Mouse (Mus musculus): ENCODE results near the gene Hmga1b. TPM values are rescaled to one million over a fixed set of nuclear protein-coding genes. Genes with fewer than 3 reads are reported as not detected.

Gene Hmga1b
- polyA plus RNA-seq, 1 experiment = 20.5 TPM

DNA sequence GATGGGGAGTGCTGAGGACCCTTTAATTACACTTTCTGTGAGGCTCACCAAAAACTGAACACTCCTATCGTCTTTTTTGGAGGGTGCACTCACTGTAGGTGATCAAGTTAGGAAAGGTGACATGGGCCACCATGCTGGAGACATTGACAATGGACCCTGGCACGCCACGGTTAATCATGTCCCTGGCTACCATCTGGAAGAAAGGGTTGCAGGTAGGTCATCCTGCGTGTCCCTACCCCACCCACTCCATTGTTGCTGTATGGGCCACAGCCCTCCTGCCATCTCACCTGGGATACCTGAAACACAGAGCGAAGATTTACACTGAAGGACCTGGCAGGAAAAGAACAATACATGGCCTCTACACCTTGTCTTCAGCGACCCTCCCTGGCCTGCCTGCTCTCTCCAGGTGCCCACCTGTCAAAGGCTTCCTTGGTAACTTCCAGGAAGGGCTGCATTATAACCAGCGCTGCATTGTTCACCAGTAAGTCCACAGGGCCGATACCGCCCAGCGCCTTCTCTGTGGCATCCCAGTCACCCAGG lies 32.2 kb upstream of the Hmga1b start:
- peaks cover 22% of the 10 kb centered on the region for H3K27me3 ChIP-seq (ENCODE audit: control insufficient read depth)
- peaks cover 3% of the 10 kb centered on the region for H3K9me3 ChIP-seq (ENCODE audit: control insufficient read depth, low read length)
- TF ChIP-seq TAL1 (IDR thresholded peaks at IDR 0.05; ENCODE audit: low read length) = no peak
- TF ChIP-seq GATA1 (IDR thresholded peaks at IDR 0.05; ENCODE audit: low read length) = no peak
- no peaks in the 10 kb centered on the region for H3K36me3 ChIP-seq (ENCODE audit: control insufficient read depth)
- H3K4me1 ChIP-seq (ENCODE audit: control insufficient read depth) = peaks cover 18% of the 10 kb centered on the region
- no peak overlapping the region for H3K4me3 ChIP-seq (replicated peaks)

DNA sequence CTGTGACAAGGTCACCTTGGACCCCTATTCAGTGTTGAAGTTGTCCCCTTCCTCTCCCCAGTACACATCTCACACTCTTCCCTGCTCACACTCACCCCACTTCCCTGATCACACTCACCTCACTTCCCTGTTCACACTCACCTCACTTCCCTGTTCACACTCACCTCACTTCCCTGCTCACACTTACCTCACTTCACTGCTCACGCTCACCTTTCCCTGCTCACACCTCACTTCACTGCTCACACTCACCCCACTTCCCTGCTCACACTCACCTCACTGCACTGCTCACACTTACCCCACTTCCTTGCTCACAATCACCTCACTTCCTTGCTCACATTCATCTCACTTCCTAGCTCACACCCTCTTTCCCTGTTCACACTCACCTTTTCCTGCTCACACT lies 31.2 kb upstream of the Hmga1b start:
- Histone ChIP-seq H3K27me3 (ENCODE audit: control insufficient read depth) (peaks cover 22% of the 10 kb centered on the region), H3K36me3 (ENCODE audit: control insufficient read depth) (no peaks in the 10 kb centered on the region), H3K4me3 (replicated peaks) (no peak overlapping the region), H3K9me3 (ENCODE audit: control insufficient read depth, low read length) (peaks cover 3% of the 10 kb centered on the region), H3K4me1 (ENCODE audit: control insufficient read depth) (peaks cover 14% of the 10 kb centered on the region)
- TF ChIP-seq GATA1 (IDR thresholded peaks at IDR 0.05; ENCODE audit: low read length) (no peak), TAL1 (IDR thresholded peaks at IDR 0.05; ENCODE audit: low read length) (no peak)

DNA sequence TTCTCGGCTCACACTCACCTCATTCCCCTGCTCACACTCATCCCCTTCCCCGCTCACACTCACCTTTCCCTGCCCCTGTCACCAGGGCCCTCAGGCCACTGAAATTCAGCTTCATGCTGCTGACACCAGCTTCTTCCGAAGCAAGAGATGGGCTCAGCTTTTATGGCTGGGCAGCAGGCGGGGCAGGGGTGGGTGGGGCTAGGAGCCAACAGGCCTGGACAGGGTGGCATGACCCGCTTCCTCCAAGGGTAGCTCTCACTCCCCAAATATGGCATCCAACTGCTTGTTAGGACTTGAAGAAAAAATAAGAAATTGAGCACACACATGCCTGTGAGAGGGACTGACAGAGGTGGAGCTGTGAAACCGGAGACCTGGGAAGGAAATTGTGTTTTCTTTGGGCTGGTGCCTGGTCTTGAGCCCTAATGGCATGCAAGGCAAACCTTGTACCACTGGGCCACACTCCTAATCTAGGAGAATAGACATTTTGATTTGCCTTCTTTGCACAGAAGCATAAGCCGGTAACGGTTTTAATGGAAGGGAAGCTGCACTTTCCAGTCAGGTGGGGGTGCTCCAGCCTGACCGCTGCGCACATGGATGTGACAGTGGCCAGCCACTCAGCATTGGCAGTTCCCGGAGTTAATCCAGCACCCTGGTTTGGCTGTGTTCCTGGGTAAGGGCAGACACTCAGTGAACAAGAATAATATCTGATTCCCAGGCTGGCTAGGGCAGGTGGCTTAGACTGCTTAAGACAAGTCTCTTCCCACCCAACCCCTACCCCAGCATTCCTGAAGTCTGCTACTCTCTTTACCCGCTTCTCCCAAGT lies 30.5 kb upstream of the Hmga1b start, which contains the start of gene Cbr2:
Cbr2 (minus strand) TSS at position 257 of the 823 bp plus-strand sequence.
- peaks cover 3% of the 10 kb centered on the region for H3K9me3 ChIP-seq (ENCODE audit: control insufficient read depth, low read length)
- no peak within 1 kb of the TSS for H3K4me3 ChIP-seq (replicated peaks)
- peaks cover 22% of the 10 kb centered on the region for H3K27me3 ChIP-seq (ENCODE audit: control insufficient read depth)
- TF ChIP-seq GATA1 (IDR thresholded peaks at IDR 0.05; ENCODE audit: low read length) (no peak), TAL1 (IDR thresholded peaks at IDR 0.05; ENCODE audit: low read length) (no peak)
- H3K36me3 ChIP-seq (ENCODE audit: control insufficient read depth) = no peaks in the 10 kb centered on the region
- H3K4me1 ChIP-seq (ENCODE audit: control insufficient read depth) = peaks cover 8% of the 10 kb centered on the region

- Histone ChIP-seq H3K4me1 (ENCODE audit: control insufficient read depth) (peaks cover 5% of the 10 kb centered on the region), H3K4me3 (replicated peaks) (no peak overlapping the region), H3K9me3 (ENCODE audit: control insufficient read depth, low read length) (peaks cover 3% of the 10 kb centered on the region), H3K36me3 (ENCODE audit: control insufficient read depth) (no peaks in the 10 kb centered on the region), H3K27me3 (ENCODE audit: control insufficient read depth) (peaks cover 22% of the 10 kb centered on the region)
- TF ChIP-seq GATA1 (IDR thresholded peaks at IDR 0.05; ENCODE audit: low read length) = no peak
- TF ChIP-seq TAL1 (IDR thresholded peaks at IDR 0.05; ENCODE audit: low read length) = no peak
These were observed 29.1 kb upstream of the Hmga1b start for GRCm38 (mm10) chr11:120733521-120733920.

- no peaks in the 10 kb centered on the region for H3K4me1 ChIP-seq (ENCODE audit: control insufficient read depth)
- TF ChIP-seq GATA1 (IDR thresholded peaks at IDR 0.05; ENCODE audit: low read length) (no peak), TAL1 (IDR thresholded peaks at IDR 0.05; ENCODE audit: low read length) (no peak)
- H3K27me3 ChIP-seq (ENCODE audit: control insufficient read depth) = peaks cover 12% of the 10 kb centered on the region
- peaks cover 2% of the 10 kb centered on the region for H3K9me3 ChIP-seq (ENCODE audit: control insufficient read depth, low read length)
- H3K4me3 ChIP-seq (replicated peaks) = no peak overlapping the region
- H3K36me3 ChIP-seq (ENCODE audit: control insufficient read depth) = no peaks in the 10 kb centered on the region
These were observed 26.2 kb upstream of the Hmga1b start for GRCm38 (mm10) chr11:120736424-120736823.

GRCm38 (mm10) chr11:120740981-120741380 lies 21.6 kb upstream of the Hmga1b start:
- Histone ChIP-seq H3K9me3 (ENCODE audit: control insufficient read depth, low read length) (no peaks in the 10 kb centered on the region; the same call in 1 of the 2 replicates), H3K27me3 (ENCODE audit: control insufficient read depth) (peaks cover 3% of the 10 kb centered on the region; the same call in 1 of the 2 replicates), H3K36me3 (ENCODE audit: control insufficient read depth) (no peaks in the 10 kb centered on the region), H3K4me1 (ENCODE audit: control insufficient read depth) (no peaks in the 10 kb centered on the region), H3K4me3 (replicated peaks) (no peak overlapping the region)
- TF ChIP-seq GATA1 (IDR thresholded peaks at IDR 0.05; ENCODE audit: low read length) (no peak), TAL1 (IDR thresholded peaks at IDR 0.05; ENCODE audit: low read length) (no peak)

GRCm38 (mm10) chr11:120744121-120744701 lies 18.4 kb upstream of the Hmga1b start:
- Histone ChIP-seq H3K36me3 (ENCODE audit: control insufficient read depth) (no peaks in the 10 kb centered on the region), H3K27me3 (ENCODE audit: control insufficient read depth) (peaks cover 3% of the 10 kb centered on the region; the same call in 1 of the 2 replicates), H3K4me1 (ENCODE audit: control insufficient read depth) (no peaks in the 10 kb centered on the region), H3K9me3 (ENCODE audit: control insufficient read depth, low read length) (no peaks in the 10 kb centered on the region; the same call in 1 of the 2 replicates), H3K4me3 (replicated peaks) (no peak overlapping the region)
- TF ChIP-seq TAL1 (IDR thresholded peaks at IDR 0.05; ENCODE audit: low read length) = no peak
- TF ChIP-seq GATA1 (IDR thresholded peaks at IDR 0.05; ENCODE audit: low read length) = no peak

DNA sequence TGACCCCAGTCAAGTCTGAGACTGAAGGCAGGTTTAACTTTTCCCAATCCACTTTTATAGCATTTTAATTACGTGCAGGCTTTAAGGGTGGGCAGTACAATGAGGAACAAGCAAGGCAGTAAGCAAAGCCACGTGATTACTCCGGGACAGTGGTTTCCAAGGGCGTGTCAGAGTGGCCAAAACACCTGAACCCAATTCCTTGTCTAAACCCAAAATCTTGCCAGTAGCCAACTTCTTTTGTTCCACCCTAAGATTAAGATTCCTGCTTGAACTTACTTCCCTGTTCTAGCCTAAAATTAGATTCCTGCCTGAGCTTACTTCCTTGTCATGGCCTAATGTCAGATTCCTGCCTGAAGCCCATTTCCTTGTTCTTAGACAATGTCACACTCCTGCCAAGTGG lies 14.6 kb upstream of the Hmga1b start:
- Histone ChIP-seq H3K36me3 (ENCODE audit: control insufficient read depth) (no peaks in the 10 kb centered on the region), H3K4me3 (replicated peaks) (no peak overlapping the region), H3K9me3 (ENCODE audit: control insufficient read depth, low read length) (no peaks in the 10 kb centered on the region; the same call in 1 of the 2 replicates), H3K4me1 (ENCODE audit: control insufficient read depth) (no peaks in the 10 kb centered on the region), H3K27me3 (ENCODE audit: control insufficient read depth) (peaks cover 6% of the 10 kb centered on the region)
- no peak for TF ChIP-seq TAL1 (IDR thresholded peaks at IDR 0.05; ENCODE audit: low read length)
- TF ChIP-seq GATA1 (IDR thresholded peaks at IDR 0.05; ENCODE audit: low read length) = no peak

- no peak for TF ChIP-seq GATA1 (IDR thresholded peaks at IDR 0.05; ENCODE audit: low read length)
- no peak for TF ChIP-seq TAL1 (IDR thresholded peaks at IDR 0.05; ENCODE audit: low read length)
These were observed 13.2 kb upstream of the Hmga1b start for GRCm38 (mm10) chr11:120749430-120749829.

More at GRCm38 (mm10) chr11:120749430-120749829, 13.2 kb upstream of the Hmga1b start:
- peaks cover 3% of the 10 kb centered on the region; the same call in 1 of the 2 replicates for H3K27me3 ChIP-seq (ENCODE audit: control insufficient read depth)
- H3K4me1 ChIP-seq (ENCODE audit: control insufficient read depth) = no peaks in the 10 kb centered on the region
- no peaks in the 10 kb centered on the region for H3K9me3 ChIP-seq (ENCODE audit: control insufficient read depth, low read length)
- no peak overlapping the region for H3K4me3 ChIP-seq (replicated peaks)
- H3K36me3 ChIP-seq (ENCODE audit: control insufficient read depth) = no peaks in the 10 kb centered on the region
